Mouse (Mus musculus): ENCODE results near the gene Gm20388. TPM values are rescaled to one million over a fixed set of nuclear protein-coding genes. Genes with fewer than 3 reads are reported as not detected.

The Gm20388 gene
- polyA plus RNA-seq, 1 experiment from 2014 or later = 47.1 TPM

- 83% methylated on average over 8 of the region's 8 CpGs for WGBS (ENCODE audit: missing documents)
- H3K79me2 ChIP-seq (ENCODE audit: inconsistent target) = no peaks in the 10 kb centered on the region
- no peak overlapping the region for H3K4me3 ChIP-seq (ENCODE audit: inconsistent target)
- H3K27ac ChIP-seq = no peak overlapping the region
- no peaks in the 10 kb centered on the region for H3K36me3 ChIP-seq (ENCODE audit: inconsistent target)
Observed at GRCm38 (mm10) chr8:122766647-122767200, 2856.1 kb downstream of the Gm20388 start.

- 32% methylated on average over 9 of the region's 9 CpGs for WGBS (ENCODE audit: missing documents)
- Histone ChIP-seq H3K27ac (no peak overlapping the region), H3K36me3 (ENCODE audit: inconsistent target) (no peaks in the 10 kb centered on the region), H3K4me3 (ENCODE audit: inconsistent target) (no peak overlapping the region), H3K79me2 (ENCODE audit: inconsistent target) (no peaks in the 10 kb centered on the region)
Observed at GRCm38 (mm10) chr8:122767229-122767628, 2856.6 kb downstream of the Gm20388 start.

GRCm38 (mm10) chr8:122769251-122770058 lies 2858.8 kb downstream of the Gm20388 start:
- WGBS (ENCODE audit: missing documents) = 89% methylated on average over 21 of the region's 24 CpGs
- H3K27ac ChIP-seq = no peak overlapping the region
- no peaks in the 10 kb centered on the region for H3K36me3 ChIP-seq (ENCODE audit: inconsistent target)
- H3K4me3 ChIP-seq (ENCODE audit: inconsistent target) = no peak overlapping the region
- no peaks in the 10 kb centered on the region for H3K79me2 ChIP-seq (ENCODE audit: inconsistent target)

GRCm38 (mm10) chr8:122772431-122773060 lies 2861.9 kb downstream of the Gm20388 start:
- Histone ChIP-seq H3K4me3 (ENCODE audit: inconsistent target) (no peak overlapping the region), H3K36me3 (ENCODE audit: inconsistent target) (no peaks in the 10 kb centered on the region), H3K79me2 (ENCODE audit: inconsistent target) (no peaks in the 10 kb centered on the region), H3K27ac (no peak overlapping the region)
- 55% methylated on average over 10 of the region's 10 CpGs for WGBS (ENCODE audit: missing documents)

- no peak within 1 kb of the TSS for H3K27ac ChIP-seq
- H3K4me3 ChIP-seq (ENCODE audit: inconsistent target) = peak within 1 kb of the TSS; percentile 68
- H3K36me3 ChIP-seq (ENCODE audit: inconsistent target) = no peaks in the 10 kb centered on the region
- WGBS (ENCODE audit: missing documents) = 2% methylated on average over 50 of the region's 50 CpGs
- no peaks in the 10 kb centered on the region for H3K79me2 ChIP-seq (ENCODE audit: inconsistent target)
Observed at GRCm38 (mm10) chr8:122775285-122776155, 2864.9 kb downstream of the Gm20388 start, which contains the start of gene Acsf3. Acsf3 (plus strand) TSS chr8:122775486.

GRCm38 (mm10) chr8:122777701-122778100 lies 2867.1 kb downstream of the Gm20388 start:
- Histone ChIP-seq H3K4me3 (ENCODE audit: inconsistent target) (no peak overlapping the region), H3K79me2 (ENCODE audit: inconsistent target) (no peaks in the 10 kb centered on the region), H3K36me3 (ENCODE audit: inconsistent target) (peaks cover 4% of the 10 kb centered on the region; the same call in 1 of the 2 replicates), H3K27ac (no peak overlapping the region)
- WGBS (ENCODE audit: missing documents) = 94% methylated on average over 6 of the region's 6 CpGs

GRCm38 (mm10) chr8:122778703-122779239 lies 2868.1 kb downstream of the Gm20388 start:
- H3K27ac ChIP-seq = no peak overlapping the region
- H3K4me3 ChIP-seq (ENCODE audit: inconsistent target) = no peak overlapping the region
- peaks cover 4% of the 10 kb centered on the region; the same call in 1 of the 2 replicates for H3K36me3 ChIP-seq (ENCODE audit: inconsistent target)

GRCm38 (mm10) chr8:122779255-122779654 lies 2868.6 kb downstream of the Gm20388 start:
- WGBS (ENCODE audit: missing documents) = 74% methylated on average over 8 of the region's 9 CpGs
- Histone ChIP-seq H3K27ac (no peak overlapping the region), H3K36me3 (ENCODE audit: inconsistent target) (peaks cover 7% of the 10 kb centered on the region; the same call in 1 of the 2 replicates)

More at GRCm38 (mm10) chr8:122778703-122779239, 2868.1 kb downstream of the Gm20388 start:
- 87% methylated on average over 3 of the region's 3 CpGs for WGBS (ENCODE audit: missing documents)
- no peaks in the 10 kb centered on the region for H3K79me2 ChIP-seq (ENCODE audit: inconsistent target)

GRCm38 (mm10) chr8:122784756-122785155 lies 2874.1 kb downstream of the Gm20388 start:
- peaks cover 22% of the 10 kb centered on the region; the same call in 1 of the 2 replicates for H3K36me3 ChIP-seq (ENCODE audit: inconsistent target)
- WGBS (ENCODE audit: missing documents) = 100% methylated on average over 1 of the region's 1 CpGs
- H3K79me2 ChIP-seq (ENCODE audit: inconsistent target) = no peaks in the 10 kb centered on the region
- no peak overlapping the region for H3K4me3 ChIP-seq (ENCODE audit: inconsistent target)
- H3K27ac ChIP-seq = no peak overlapping the region

More at GRCm38 (mm10) chr8:122779255-122779654, 2868.6 kb downstream of the Gm20388 start:
- no peak overlapping the region for H3K4me3 ChIP-seq (ENCODE audit: inconsistent target)
- H3K79me2 ChIP-seq (ENCODE audit: inconsistent target) = no peaks in the 10 kb centered on the region

GRCm38 (mm10) chr8:122789796-122790195 lies 2879.2 kb downstream of the Gm20388 start:
- H3K79me2 ChIP-seq (ENCODE audit: inconsistent target) = no peaks in the 10 kb centered on the region
- peaks cover 11% of the 10 kb centered on the region; the same call in 1 of the 2 replicates for H3K36me3 ChIP-seq (ENCODE audit: inconsistent target)
- no peak overlapping the region for H3K27ac ChIP-seq
- no peak overlapping the region for H3K4me3 ChIP-seq (ENCODE audit: inconsistent target)
- 96% methylated on average over 5 of the region's 5 CpGs for WGBS (ENCODE audit: missing documents)

- Histone ChIP-seq H3K79me2 (ENCODE audit: inconsistent target) (no peaks in the 10 kb centered on the region), H3K36me3 (ENCODE audit: inconsistent target) (no peaks in the 10 kb centered on the region), H3K27ac (no peak overlapping the region), H3K4me3 (ENCODE audit: inconsistent target) (no peak overlapping the region)
- WGBS (ENCODE audit: missing documents) = 95% methylated on average over 18 of the region's 18 CpGs
Observed at GRCm38 (mm10) chr8:122793375-122794174, 2882.9 kb downstream of the Gm20388 start.

- 96% methylated on average over 5 of the region's 5 CpGs for WGBS (ENCODE audit: missing documents)
- no peaks in the 10 kb centered on the region for H3K79me2 ChIP-seq (ENCODE audit: inconsistent target)
- no peak overlapping the region for H3K27ac ChIP-seq
- H3K36me3 ChIP-seq (ENCODE audit: inconsistent target) = no peaks in the 10 kb centered on the region
- no peak overlapping the region for H3K4me3 ChIP-seq (ENCODE audit: inconsistent target)
Observed at GRCm38 (mm10) chr8:122794175-122794454, 2883.5 kb downstream of the Gm20388 start.

GRCm38 (mm10) chr8:122803906-122804761 lies 2893.5 kb downstream of the Gm20388 start:
- no peaks in the 10 kb centered on the region for H3K79me2 ChIP-seq (ENCODE audit: inconsistent target)
- WGBS (ENCODE audit: missing documents) = 90% methylated on average over 15 of the region's 15 CpGs
- no peak overlapping the region for H3K27ac ChIP-seq
- H3K4me3 ChIP-seq (ENCODE audit: inconsistent target) = no peak overlapping the region
- H3K36me3 ChIP-seq (ENCODE audit: inconsistent target) = no peaks in the 10 kb centered on the region

All from macrophage (primary cell).